Comparison of ENCODE assay signal across 23 mouse cellular contexts in the genomic region with DNA sequence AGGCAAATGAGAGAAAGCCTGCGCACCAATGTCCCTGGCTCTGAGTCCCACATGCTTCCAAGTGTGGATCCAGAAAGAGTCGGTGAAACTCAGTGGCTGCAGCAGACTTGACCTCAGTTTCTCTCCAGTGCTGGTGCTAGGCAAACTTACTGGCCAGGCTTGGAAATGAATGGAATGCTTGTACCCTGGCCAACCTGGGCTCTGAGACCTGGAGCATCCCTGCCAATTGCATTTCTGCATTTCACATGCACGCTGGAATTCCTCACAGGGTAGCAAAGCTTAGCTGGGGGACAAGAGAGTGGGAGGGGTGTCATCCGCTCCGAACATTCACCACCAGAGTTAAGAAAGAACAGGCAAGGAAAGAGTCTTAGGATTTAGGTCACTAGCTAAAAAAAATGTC.
"Had no signal": no experiment of that assay in that cellular context is flagged by ENCODE, and none has a peak within 500 bp of the region (broad histone marks: within the 10 kb centered on the region; RNA-seq: fewer than 3 reads in every experiment).

No protein-coding gene starts in this region.

- H3K4me1 ChIP-seq: limb, embryonic 15.5 days; liver, embryonic 13.5 days; liver, embryonic 15.5 days had no signal

- H3K27ac ChIP-seq: hindbrain, embryonic 13.5 days; hindbrain, embryonic 15.5 days; hindbrain, postnatal 0 days; kidney, embryonic 15.5 days; kidney, postnatal 0 days; limb, embryonic 13.5 days; limb, embryonic 15.5 days; liver, embryonic 13.5 days; liver, embryonic 15.5 days had no signal

- H3K27me3 ChIP-seq: hindbrain, embryonic 13.5 days; hindbrain, embryonic 15.5 days; kidney, embryonic 15.5 days; limb, embryonic 13.5 days; limb, embryonic 15.5 days; liver, embryonic 13.5 days; liver, embryonic 15.5 days had no signal

- H3K9ac ChIP-seq: forebrain, postnatal 0 days; hindbrain, embryonic 13.5 days; hindbrain, embryonic 15.5 days; kidney, embryonic 15.5 days; limb, embryonic 13.5 days; limb, embryonic 15.5 days; liver, embryonic 13.5 days; liver, embryonic 15.5 days had no signal

- DNase-seq: forebrain, postnatal 0 days; gastrocnemius, postnatal 14 days; gastrocnemius, postnatal 36 days; heart, adult 18-20 months; kidney, adult 11 months; kidney, adult 2 months; kidney, adult 9 months; kidney, postnatal 14 days; kidney, postnatal 36 days; layer of hippocampus, adult 9-11 months; layer of hippocampus, postnatal 36 days; left cerebral cortex, postnatal 4 days; liver, embryonic 13.5 days; lung, adult 18-20 months had no signal

- ATAC-seq: forebrain, postnatal 0 days; hindbrain, postnatal 0 days; intestine, embryonic 16.5 days had no signal

- H3K36me3 ChIP-seq: hindbrain, embryonic 13.5 days; hindbrain, embryonic 15.5 days; kidney, embryonic 15.5 days; limb, embryonic 13.5 days; limb, embryonic 15.5 days; liver, embryonic 13.5 days; liver, embryonic 15.5 days had no signal

- H3K9me3 ChIP-seq: hindbrain, embryonic 13.5 days; hindbrain, embryonic 15.5 days; kidney, embryonic 15.5 days; limb, embryonic 13.5 days; limb, embryonic 15.5 days; liver, embryonic 13.5 days; liver, embryonic 15.5 days had no signal

- H3K4me3 ChIP-seq: hindbrain, embryonic 13.5 days; hindbrain, embryonic 15.5 days; kidney, embryonic 15.5 days; limb, embryonic 13.5 days; limb, embryonic 15.5 days; liver, embryonic 13.5 days; liver, embryonic 15.5 days had no signal

- H3K4me2 ChIP-seq: hindbrain, embryonic 13.5 days; hindbrain, embryonic 15.5 days; kidney, embryonic 15.5 days; limb, embryonic 13.5 days; limb, embryonic 15.5 days; liver, embryonic 13.5 days; liver, embryonic 15.5 days had no signal
